Mouse (Mus musculus): ENCODE measurements at regions not wholly inside any gene's neighbourhood (a gene's known extent, or its start where the extent isn't known, plus 50 kb on each side); places are given as distances from the start of the nearest gene placed in this dataset.

DNA sequence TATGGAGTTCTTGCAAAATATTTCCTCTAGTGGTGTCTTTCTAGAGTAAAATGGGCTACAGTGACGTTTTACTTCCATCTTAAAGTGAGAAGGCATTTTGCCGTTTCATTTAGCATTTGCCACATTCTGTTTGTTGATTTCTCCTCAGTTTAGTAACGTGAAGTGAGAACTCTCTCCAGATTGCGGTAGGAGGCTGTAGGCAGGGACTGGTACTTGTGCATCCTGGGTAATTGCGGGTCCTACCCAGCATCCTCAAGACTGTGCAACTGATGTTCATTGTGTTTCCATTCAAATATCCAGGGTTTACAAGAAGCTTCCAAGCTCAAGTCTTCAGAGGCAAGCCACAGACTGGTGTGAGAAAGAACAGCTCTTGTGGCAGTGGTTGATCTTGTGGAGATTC, 244.0 kb downstream of the Akain1 start:
- Histone ChIP-seq H3K27me3 (replicated peaks) (no peaks in the 10 kb centered on the region), H3K4me3 (no peak overlapping the region), H3K9ac (no peak overlapping the region), H3K4me2 (no peak overlapping the region), H3K27ac (ENCODE audit: poor library complexity, severe bottlenecking) (no peak overlapping the region), H3K4me1 (replicated peaks) (no peaks in the 10 kb centered on the region), H3K9me3 (replicated peaks) (no peaks in the 10 kb centered on the region), H3K36me3 (no peaks in the 10 kb centered on the region)
- WGBS: 73% methylated on average over 5 of the region's 5 CpGs
- ATAC-seq (ENCODE audit: insufficient number of reproducible peaks, low FRiP score): no peak

DNA sequence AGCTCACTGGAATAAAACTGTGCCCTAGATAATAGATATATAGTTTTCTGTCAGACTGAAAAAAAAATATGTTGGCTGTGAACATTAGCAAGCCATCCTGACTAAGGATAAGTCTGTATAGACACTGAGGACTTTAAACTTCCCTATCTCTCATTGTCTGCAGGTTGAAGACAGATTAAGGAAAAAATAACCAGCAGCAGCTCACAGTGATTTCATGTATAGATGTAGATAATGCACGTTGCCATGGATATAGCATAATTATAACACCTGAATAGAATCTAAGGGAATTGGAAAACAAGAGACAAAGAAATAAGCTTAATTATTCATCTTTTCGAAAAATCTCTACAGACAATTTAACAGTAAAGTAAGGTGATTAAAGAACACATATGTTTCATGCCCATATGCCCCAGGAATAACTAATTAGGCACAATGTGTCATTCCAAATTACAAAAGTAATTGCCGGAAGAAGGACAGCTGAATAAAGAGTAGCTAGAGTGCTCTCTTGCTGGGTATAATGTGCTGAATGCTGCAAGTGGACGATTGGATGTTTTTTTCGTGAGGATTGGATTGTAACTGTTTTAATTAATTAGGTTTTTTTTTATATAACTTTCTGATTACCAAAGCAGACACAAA, 246.6 kb downstream of the Akain1 start:
- Histone ChIP-seq H3K27me3 (replicated peaks) (no peaks in the 10 kb centered on the region), H3K4me1 (replicated peaks) (no peaks in the 10 kb centered on the region), H3K36me3 (no peaks in the 10 kb centered on the region), H3K9me3 (replicated peaks) (no peaks in the 10 kb centered on the region), H3K4me2 (no peak overlapping the region), H3K9ac (no peak overlapping the region), H3K4me3 (no peak overlapping the region), H3K27ac (ENCODE audit: poor library complexity, severe bottlenecking) (no peak overlapping the region)
- ATAC-seq (ENCODE audit: insufficient number of reproducible peaks, low FRiP score): no peak
- WGBS: 70% methylated on average over 5 of the region's 5 CpGs

DNA sequence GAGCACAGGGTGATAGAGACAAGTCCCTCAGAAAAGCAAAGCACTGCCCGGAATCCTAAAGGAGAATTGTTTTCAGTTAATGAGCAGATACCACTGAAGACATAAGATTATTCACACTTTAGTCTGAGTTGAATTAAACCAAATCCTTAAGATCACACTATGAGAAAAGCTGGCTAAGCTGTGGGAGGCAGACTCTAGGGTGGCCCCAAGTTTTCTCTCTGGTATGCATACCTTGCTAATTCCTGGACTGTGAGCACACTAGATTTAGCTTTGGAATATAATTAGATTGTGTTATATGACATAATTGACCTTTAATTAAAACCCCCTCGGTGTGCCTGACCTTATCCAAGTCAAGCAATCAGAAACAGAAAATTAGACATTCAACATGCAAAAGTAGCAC, 247.3 kb downstream of the Akain1 start:
- Histone ChIP-seq H3K9me3 (replicated peaks) (no peaks in the 10 kb centered on the region), H3K27ac (ENCODE audit: poor library complexity, severe bottlenecking) (no peak overlapping the region), H3K9ac (no peak overlapping the region), H3K36me3 (no peaks in the 10 kb centered on the region), H3K27me3 (replicated peaks) (no peaks in the 10 kb centered on the region), H3K4me1 (replicated peaks) (no peaks in the 10 kb centered on the region), H3K4me2 (no peak overlapping the region), H3K4me3 (no peak overlapping the region)
- no peak for ATAC-seq (ENCODE audit: insufficient number of reproducible peaks, low FRiP score)
- WGBS: 52% methylated on average over 2 of the region's 2 CpGs

DNA sequence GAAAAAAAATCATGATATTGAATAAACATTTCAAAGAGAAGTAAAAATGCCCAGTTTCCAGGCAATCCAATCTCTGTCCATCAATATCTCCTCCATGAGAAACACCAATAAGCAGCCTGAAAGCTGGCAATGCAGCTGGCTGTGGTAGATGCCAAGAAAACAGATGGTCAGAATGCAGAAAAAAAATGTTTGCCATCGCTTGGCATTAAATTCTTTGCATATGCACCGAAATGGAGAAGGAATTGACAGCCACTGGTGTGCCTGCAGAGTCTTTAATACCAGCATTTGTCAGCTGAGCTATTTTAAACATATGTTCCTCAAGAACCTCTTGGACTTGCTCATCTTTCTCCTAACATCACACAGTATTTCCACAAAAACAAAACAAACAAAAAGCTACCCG, 256.2 kb downstream of the Akain1 start:
- Histone ChIP-seq H3K4me1 (replicated peaks) (no peaks in the 10 kb centered on the region), H3K27ac (ENCODE audit: poor library complexity, severe bottlenecking) (no peak overlapping the region), H3K9ac (no peak overlapping the region), H3K9me3 (replicated peaks) (no peaks in the 10 kb centered on the region), H3K4me2 (no peak overlapping the region), H3K4me3 (no peak overlapping the region), H3K36me3 (no peaks in the 10 kb centered on the region), H3K27me3 (replicated peaks) (no peaks in the 10 kb centered on the region)
- no peak for ATAC-seq (ENCODE audit: insufficient number of reproducible peaks, low FRiP score)
- WGBS: 70% methylated on average over 3 of the region's 3 CpGs

DNA sequence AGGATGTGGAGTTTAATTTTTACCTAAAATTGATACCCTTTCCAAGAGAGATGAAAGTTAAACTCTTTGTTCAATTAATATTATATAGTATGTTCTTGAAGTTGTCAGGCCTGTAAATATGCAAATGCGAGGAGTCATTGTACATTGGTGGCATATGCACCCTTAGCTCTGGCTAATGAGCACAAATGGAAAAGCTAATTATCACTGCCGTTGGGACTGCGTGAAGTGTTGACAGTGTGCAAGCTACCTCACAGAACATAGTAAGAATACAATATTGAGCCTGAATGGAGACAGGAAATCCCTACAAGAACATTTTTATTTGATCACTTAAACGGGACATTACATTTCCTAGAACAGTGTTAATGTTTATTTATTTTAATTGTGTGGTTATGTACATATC, 241.5 kb upstream of the Dlgap1 start:
- Histone ChIP-seq H3K36me3 (no peaks in the 10 kb centered on the region), H3K4me1 (replicated peaks) (no peaks in the 10 kb centered on the region), H3K4me2 (no peak overlapping the region), H3K4me3 (no peak overlapping the region), H3K9me3 (replicated peaks) (no peaks in the 10 kb centered on the region), H3K27me3 (replicated peaks) (no peaks in the 10 kb centered on the region), H3K9ac (no peak overlapping the region), H3K27ac (ENCODE audit: poor library complexity, severe bottlenecking) (no peak overlapping the region)
- ATAC-seq (ENCODE audit: insufficient number of reproducible peaks, low FRiP score): no peak
- WGBS: 73% methylated on average over 4 of the region's 4 CpGs

DNA sequence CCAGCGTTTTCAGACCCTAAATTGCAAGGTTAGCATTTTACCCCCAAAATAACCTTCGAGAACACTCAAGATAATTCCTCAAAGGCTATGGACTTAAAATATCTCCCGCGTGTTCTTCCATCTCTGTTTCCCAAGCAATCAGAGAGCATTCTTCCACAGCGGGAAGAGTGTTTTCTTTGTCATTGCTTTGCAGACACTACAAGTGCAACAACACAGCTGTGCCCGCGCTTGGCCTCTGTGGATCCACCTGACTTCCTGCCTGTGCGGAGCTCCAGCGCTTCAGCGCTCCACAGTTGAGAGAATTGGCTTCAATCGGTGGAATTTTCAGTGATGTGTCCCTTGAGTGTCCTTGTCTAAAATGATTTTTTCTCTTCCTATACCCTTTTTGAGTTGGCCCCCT, 235.9 kb upstream of the Dlgap1 start:
- ATAC-seq (ENCODE audit: insufficient number of reproducible peaks, low FRiP score): no peak
- Histone ChIP-seq H3K4me1 (replicated peaks) (no peaks in the 10 kb centered on the region), H3K9me3 (replicated peaks) (no peaks in the 10 kb centered on the region; the same call in 1 of the 2 replicates), H3K4me2 (no peak overlapping the region), H3K9ac (no peak overlapping the region), H3K27ac (ENCODE audit: poor library complexity, severe bottlenecking) (no peak overlapping the region), H3K27me3 (replicated peaks) (no peaks in the 10 kb centered on the region), H3K36me3 (no peaks in the 10 kb centered on the region), H3K4me3 (no peak overlapping the region)
- WGBS: 83% methylated on average over 11 of the region's 11 CpGs

DNA sequence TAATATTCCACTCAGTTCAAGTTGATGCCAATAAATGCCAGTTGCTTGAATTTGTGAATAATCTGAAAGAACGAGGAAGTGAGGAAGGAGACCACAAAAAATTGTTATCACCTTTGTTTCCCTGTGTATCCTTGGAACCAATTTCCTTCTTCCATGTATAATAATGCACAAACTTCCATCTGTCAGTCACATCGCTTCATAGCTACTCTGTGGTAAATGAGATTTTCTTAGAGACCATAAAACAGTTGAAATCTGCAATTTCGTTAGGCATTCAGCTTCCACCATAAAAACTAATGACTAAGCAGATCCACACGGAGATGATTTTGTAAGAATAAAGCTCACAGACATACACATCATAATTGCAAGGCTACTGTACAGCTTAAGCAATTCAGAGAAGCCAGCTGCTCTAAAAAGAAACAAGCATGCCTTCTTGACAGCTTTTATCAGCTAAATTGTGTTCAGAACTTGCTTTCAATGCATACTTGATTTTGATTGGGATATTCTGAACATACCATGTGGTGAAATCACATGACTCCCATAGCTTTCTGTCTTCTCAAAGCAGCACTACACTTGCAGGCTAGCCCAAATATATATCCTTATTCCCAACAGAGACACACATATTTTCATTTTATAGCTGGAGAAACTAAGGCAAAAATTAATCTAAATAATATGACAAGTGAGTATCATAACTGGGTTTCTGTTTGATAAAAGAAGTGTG, 232.3 kb upstream of the Dlgap1 start:
- Histone ChIP-seq H3K4me2 (no peak overlapping the region), H3K9me3 (replicated peaks) (peaks cover 4% of the 10 kb centered on the region), H3K4me3 (no peak overlapping the region), H3K9ac (no peak overlapping the region), H3K36me3 (no peaks in the 10 kb centered on the region), H3K27ac (ENCODE audit: poor library complexity, severe bottlenecking) (no peak overlapping the region), H3K4me1 (replicated peaks) (no peaks in the 10 kb centered on the region), H3K27me3 (replicated peaks) (no peaks in the 10 kb centered on the region)
- ATAC-seq (ENCODE audit: insufficient number of reproducible peaks, low FRiP score): no peak
- 65% methylated on average over 4 of the region's 4 CpGs for WGBS

DNA sequence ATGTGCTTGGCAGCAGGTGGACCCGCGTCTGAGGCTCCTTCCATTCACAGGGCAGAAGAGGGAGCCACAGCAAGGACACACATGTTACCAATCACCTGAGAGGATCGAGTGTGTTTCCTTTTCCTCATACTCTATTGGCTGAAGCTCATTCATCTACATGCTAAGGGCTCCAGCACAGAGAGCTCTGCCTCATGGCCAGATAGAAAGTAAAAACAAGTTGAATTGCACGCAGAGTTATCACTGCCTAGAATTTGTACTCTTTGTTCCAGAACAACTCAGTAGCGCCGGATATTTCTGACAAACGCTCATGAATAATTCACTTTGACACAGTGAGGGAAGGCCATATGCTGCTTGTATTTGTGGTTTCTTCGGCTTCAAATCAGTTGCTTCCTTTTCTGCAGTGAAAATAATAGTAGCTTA, 199.9 kb upstream of the Dlgap1 start:
- Histone ChIP-seq H3K9me3 (replicated peaks) (no peaks in the 10 kb centered on the region), H3K9ac (no peak overlapping the region), H3K27me3 (replicated peaks) (no peaks in the 10 kb centered on the region), H3K4me1 (replicated peaks) (no peaks in the 10 kb centered on the region), H3K36me3 (no peaks in the 10 kb centered on the region), H3K27ac (ENCODE audit: poor library complexity, severe bottlenecking) (no peak overlapping the region), H3K4me2 (no peak overlapping the region), H3K4me3 (no peak overlapping the region)
- ATAC-seq (ENCODE audit: insufficient number of reproducible peaks, low FRiP score): no peak
- WGBS: 75% methylated on average over 8 of the region's 8 CpGs

DNA sequence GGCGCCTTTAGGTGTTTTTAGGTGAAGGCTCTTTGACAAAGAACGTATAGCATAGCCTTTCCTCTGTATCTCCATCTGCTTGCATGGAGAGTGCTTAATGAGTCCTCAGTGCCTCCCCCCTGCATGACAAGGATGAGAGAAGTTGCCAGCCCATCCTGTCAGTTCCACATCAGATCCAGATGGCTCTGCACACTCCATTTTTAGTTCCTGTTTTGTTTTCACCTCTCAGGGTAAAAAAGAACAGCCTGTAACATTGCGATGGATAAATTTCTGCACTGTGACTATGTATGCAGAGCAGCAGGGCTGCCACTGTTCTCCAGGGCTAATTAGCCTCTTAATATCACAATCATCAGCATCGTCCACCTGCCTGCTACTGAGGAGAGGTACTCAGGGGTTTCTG, 198.8 kb upstream of the Dlgap1 start:
- ATAC-seq (ENCODE audit: insufficient number of reproducible peaks, low FRiP score): no peak
- no peaks in the 10 kb centered on the region for H3K4me1 ChIP-seq (replicated peaks)
- H3K27ac ChIP-seq (ENCODE audit: poor library complexity, severe bottlenecking): no peak overlapping the region
- H3K9me3 ChIP-seq (replicated peaks): no peaks in the 10 kb centered on the region
- 63% methylated on average over 4 of the region's 4 CpGs for WGBS
- no peaks in the 10 kb centered on the region for H3K27me3 ChIP-seq (replicated peaks)
- H3K4me2 ChIP-seq: no peak overlapping the region
- H3K9ac ChIP-seq: no peak overlapping the region
- no peak overlapping the region for H3K4me3 ChIP-seq
- H3K36me3 ChIP-seq: no peaks in the 10 kb centered on the region

DNA sequence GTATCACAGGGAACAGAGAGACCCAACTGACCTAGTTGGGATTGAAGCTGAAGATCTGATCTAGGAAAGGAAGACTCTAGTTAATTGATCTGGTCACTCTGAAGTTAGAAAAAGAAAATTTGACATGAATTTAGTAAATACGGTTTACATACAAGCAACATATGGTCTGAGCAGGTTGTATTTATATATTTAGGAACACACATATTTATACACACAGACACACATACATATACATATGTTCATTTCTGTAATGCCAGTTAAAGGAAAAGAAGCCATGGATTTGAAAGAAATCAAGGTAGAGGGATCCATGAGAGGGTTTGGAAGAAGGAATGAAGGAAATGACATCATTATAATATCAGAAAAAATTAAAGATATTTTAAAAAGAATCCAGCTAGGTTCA, 187.7 kb upstream of the Dlgap1 start:
- no peak for ATAC-seq (ENCODE audit: insufficient number of reproducible peaks, low FRiP score)
- H3K9ac ChIP-seq: no peak overlapping the region
- no peak overlapping the region for H3K27ac ChIP-seq (ENCODE audit: poor library complexity, severe bottlenecking)
- no peaks in the 10 kb centered on the region for H3K4me1 ChIP-seq (replicated peaks)
- H3K27me3 ChIP-seq (replicated peaks): no peaks in the 10 kb centered on the region
- 0 out of 2 replicates have a peak, but pooled peaks cover 4% of the 10 kb centered on the region for H3K9me3 ChIP-seq (replicated peaks)
- H3K36me3 ChIP-seq: no peaks in the 10 kb centered on the region
- WGBS: 88% methylated on average over 1 of the region's 1 CpGs
- no peak overlapping the region for H3K4me3 ChIP-seq
- no peak overlapping the region for H3K4me2 ChIP-seq

DNA sequence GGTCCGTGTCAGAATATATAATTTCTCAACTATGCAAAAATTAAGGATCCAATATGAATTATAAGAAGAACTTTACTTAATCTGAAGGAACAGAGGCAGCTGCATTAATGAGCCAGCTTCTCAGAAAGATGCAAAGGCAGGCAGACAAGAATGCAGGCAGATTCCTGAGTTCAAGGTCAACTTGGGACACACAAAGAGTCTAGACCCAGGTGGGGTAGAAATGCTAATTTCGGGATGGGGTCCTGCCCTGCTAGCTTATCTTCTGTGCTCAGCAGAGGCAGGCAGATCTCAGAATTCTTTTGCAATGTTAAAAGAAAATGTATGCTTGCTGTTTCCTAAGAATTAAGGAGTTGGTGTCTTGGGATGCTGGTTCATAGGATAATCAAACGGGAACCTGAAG, 181.9 kb upstream of the Dlgap1 start:
- Histone ChIP-seq H3K4me3 (no peak overlapping the region), H3K9ac (no peak overlapping the region), H3K36me3 (no peaks in the 10 kb centered on the region), H3K27me3 (replicated peaks) (no peaks in the 10 kb centered on the region), H3K9me3 (replicated peaks) (peaks cover 4% of the 10 kb centered on the region; the same call in 1 of the 2 replicates), H3K4me1 (replicated peaks) (no peaks in the 10 kb centered on the region), H3K27ac (ENCODE audit: poor library complexity, severe bottlenecking) (no peak overlapping the region), H3K4me2 (no peak overlapping the region)
- ATAC-seq (ENCODE audit: insufficient number of reproducible peaks, low FRiP score): no peak
- 76% methylated on average over 3 of the region's 3 CpGs for WGBS

DNA sequence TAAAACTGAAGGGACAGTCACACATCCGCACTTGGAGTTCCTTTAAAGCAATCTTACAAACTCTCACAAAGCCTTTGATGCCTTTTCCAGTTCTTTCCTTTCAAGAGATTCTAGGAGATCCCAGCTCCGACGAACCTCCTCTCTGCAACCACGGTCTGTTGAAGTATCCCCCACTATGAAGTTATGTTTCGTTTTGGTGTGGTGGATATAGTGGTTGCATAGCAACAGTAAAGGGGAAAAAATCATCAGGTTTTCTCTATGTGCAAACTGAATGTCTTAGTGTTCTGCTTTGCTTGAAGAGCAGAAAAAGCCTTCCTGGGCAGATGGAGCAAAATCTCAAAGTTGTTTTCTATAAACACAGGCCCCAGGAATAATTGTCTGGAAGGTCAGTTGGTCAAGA, 147.4 kb upstream of the Dlgap1 start:
- H3K4me2 ChIP-seq: no peak overlapping the region
- no peak overlapping the region for H3K9ac ChIP-seq
- H3K4me1 ChIP-seq (replicated peaks): no peaks in the 10 kb centered on the region
- H3K27ac ChIP-seq (ENCODE audit: poor library complexity, severe bottlenecking): no peak overlapping the region
- no peak for ATAC-seq (ENCODE audit: insufficient number of reproducible peaks, low FRiP score)
- H3K27me3 ChIP-seq (replicated peaks): no peaks in the 10 kb centered on the region
- H3K9me3 ChIP-seq (replicated peaks): no peaks in the 10 kb centered on the region; the same call in 1 of the 2 replicates
- no peak overlapping the region for H3K4me3 ChIP-seq
- WGBS: 84% methylated on average over 5 of the region's 5 CpGs
- no peaks in the 10 kb centered on the region for H3K36me3 ChIP-seq

Data from heart, embryonic 12.5 days (tissue).